Mouse (Mus musculus) ES-Bruce4 (cell line): ENCODE measurements at regions not wholly inside any gene's neighbourhood (a gene's known extent, or its start where the extent isn't known, plus 50 kb on each side); places are given as distances from the start of the nearest gene placed in this dataset.

ENCODE experiments used
- CTCF ChIP-seq: IDR thresholded peaks from one replicate; pipeline ENCODE4 v1.8.1; 2011; ENCODE audit warnings: low read depth, low read length
- POLR2A ChIP-seq: IDR thresholded peaks from one replicate; pipeline ENCODE4 v1.8.1; 2011; ENCODE audit warnings: low read length; ENCODE audit not compliant: insufficient read depth

DNA sequence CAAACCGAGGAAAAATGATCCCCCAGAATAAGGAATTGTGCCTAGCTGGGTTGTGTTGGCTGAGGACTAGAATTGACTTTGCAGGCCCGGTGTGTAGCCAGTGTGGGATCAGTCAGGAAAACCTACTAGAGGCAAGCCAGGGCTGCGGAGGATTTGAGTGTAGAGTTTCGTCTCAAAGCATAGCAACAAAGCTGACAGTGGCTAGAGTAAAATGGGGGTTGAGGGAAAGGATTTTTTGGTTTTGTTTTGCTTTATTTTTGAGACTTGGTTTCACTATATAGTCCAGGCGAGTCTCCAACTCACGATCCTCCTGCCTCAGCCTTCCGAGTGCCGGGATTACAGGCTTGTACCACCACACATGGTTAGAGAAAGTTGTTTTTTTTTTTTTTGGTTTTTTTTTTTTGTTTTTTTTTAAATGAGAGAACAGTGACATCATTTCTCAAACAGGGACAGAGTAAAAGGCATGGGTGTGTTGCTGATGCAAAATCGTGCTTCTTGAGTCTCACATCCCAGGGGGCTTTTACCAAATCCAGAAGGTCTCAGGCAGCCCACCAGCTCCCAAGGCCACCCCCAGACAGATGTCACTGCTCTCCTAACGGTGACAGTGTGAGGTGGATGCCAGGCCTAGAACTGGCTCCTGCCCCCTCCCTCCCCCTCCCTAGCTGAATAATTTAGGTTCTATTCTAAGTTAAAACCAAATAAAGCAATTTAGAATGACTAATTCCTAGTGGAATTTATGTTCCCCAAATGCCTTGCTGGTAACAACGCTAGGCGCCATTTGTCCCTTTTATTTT lies 101.8 kb downstream of the Nptx2 start:
- TF ChIP-seq CTCF, result no peak
- no peak for TF ChIP-seq POLR2A
